ENCODE assay signal across 8 mouse cellular contexts in genomic region chr7:78913649-78914544, GRCm38 (mm10). TPM values are rescaled to one million over a fixed set of nuclear protein-coding genes. Genes with fewer than 3 reads are reported as not detected.
DNase-seq lines count a peak whose midpoint lies in the region; ATAC-seq and TF ChIP-seq lines count a peak whose summit lies in the region.

No protein-coding gene starts in this region.

- TF ChIP-seq CTCF in layer of hippocampus, adult 2 months (conservative IDR thresholded peaks at IDR 0.05): no peak

- no peak for DNase-seq in layer of hippocampus, adult 2 months (ENCODE audit: low spot score in 2 of 2)
- DNase-seq in layer of hippocampus, adult 11-12 months (ENCODE audit: low spot score): no peak
- DNase-seq in adrenal gland, adult 2 months: peak; percentile 87
- peak; percentile 84 for DNase-seq in spleen, adult 12 weeks (ENCODE audit: low spot score)
- DNase-seq in retina, embryonic 14.5 days (ENCODE audit: low spot score): no peak
- DNase-seq in frontal cortex, postnatal 10 days (ENCODE audit: low spot score in 2 of 2): no peak

- ATAC-seq in heart, embryonic 13.5 days (ENCODE audit: extremely low read depth, insufficient number of reproducible peaks, low FRiP score, low TSS enrichment): no peak
- peak; percentile 96 for ATAC-seq in liver, embryonic 15.5 days (ENCODE audit: insufficient read depth)

- no peak overlapping the region for H3K9ac ChIP-seq in heart, embryonic 13.5 days
- H3K9ac ChIP-seq in liver, embryonic 15.5 days: peak overlapping the region; percentile 72

- peaks cover under 1% of the 10 kb centered on the region; the same call in 1 of the 2 replicates for H3K27me3 ChIP-seq in heart, embryonic 13.5 days (replicated peaks)
- H3K27me3 ChIP-seq in liver, embryonic 15.5 days: no peaks in the 10 kb centered on the region

- H3K9me3 ChIP-seq in heart, embryonic 13.5 days: no peaks in the 10 kb centered on the region
- no peaks in the 10 kb centered on the region for H3K9me3 ChIP-seq in liver, embryonic 15.5 days (replicated peaks)

- peaks cover 23% of the 10 kb centered on the region for H3K4me1 ChIP-seq in heart, embryonic 13.5 days
- H3K4me1 ChIP-seq in liver, embryonic 15.5 days (replicated peaks): peaks cover 61% of the 10 kb centered on the region

- H3K4me3 ChIP-seq in layer of hippocampus, adult 2 months: peak overlapping the region; percentile 30
- H3K4me3 ChIP-seq in heart, embryonic 13.5 days: peak overlapping the region; percentile 24
- peak overlapping the region; percentile 65 for H3K4me3 ChIP-seq in liver, embryonic 15.5 days (replicated peaks)

- WGBS in heart, embryonic 13.5 days: 70% methylated on average over 19 of the region's 19 CpGs
- 27% methylated on average over 19 of the region's 19 CpGs for WGBS in liver, embryonic 15.5 days (ENCODE audit: insufficient replicate concordance)

- peaks cover 12% of the 10 kb centered on the region for H3K36me3 ChIP-seq in heart, embryonic 13.5 days
- H3K36me3 ChIP-seq in liver, embryonic 15.5 days (replicated peaks): peaks cover 40% of the 10 kb centered on the region

- H3K4me2 ChIP-seq in heart, embryonic 13.5 days: peak overlapping the region; percentile 47
- peak overlapping the region; percentile 80 for H3K4me2 ChIP-seq in liver, embryonic 15.5 days

- no peak overlapping the region for H3K27ac ChIP-seq in layer of hippocampus, adult 2 months
- no peak overlapping the region for H3K27ac ChIP-seq in heart, embryonic 13.5 days (replicated peaks)
- peak overlapping the region; percentile 91 for H3K27ac ChIP-seq in liver, embryonic 15.5 days (replicated peaks)

RNA-seq across cellular contexts. Expression of gene Isg20, which starts 0.7 kb away (rescaled TPM):
- total RNA-seq in layer of hippocampus, adult 2 months (2021): under 1 TPM; 0.34 to 0.49 TPM
- total RNA-seq in adrenal gland, adult 2 months (2021): 10 to 100 TPM in 1 of 2 experiments, 1 to 10 TPM in 1; 5.7 to 12.1 TPM
- 6.9 and 9.5 TPM in 2 replicates for polyA plus RNA-seq in adrenal gland, adult 2 months (2012; rRNA removed)
- 0.91 and 1.6 TPM in 2 replicates for polyA plus RNA-seq in heart, embryonic 13.5 days (2015; fragmentation: Nextera tagmentation; extraction: Ambion mirVana)
- polyA plus RNA-seq in liver, embryonic 15.5 days (2015; fragmentation: Nextera tagmentation; extraction: Ambion mirVana): 94.6 and 121 TPM in 2 replicates

RNA-seq across cellular contexts. Expression of gene Aen, which starts 18.2 kb away (rescaled TPM):
- 10 to 100 TPM; 20.8 to 23.7 TPM for total RNA-seq in layer of hippocampus, adult 2 months (2021)
- 10 to 100 TPM; 36.7 to 41.4 TPM for total RNA-seq in adrenal gland, adult 2 months (2021)
- polyA plus RNA-seq in adrenal gland, adult 2 months (2012; rRNA removed): 22.9 and 33.3 TPM in 2 replicates
- 29.5 and 34.9 TPM in 2 replicates for polyA plus RNA-seq in heart, embryonic 13.5 days (2015; fragmentation: Nextera tagmentation; extraction: Ambion mirVana)
- polyA plus RNA-seq in liver, embryonic 15.5 days (2015; fragmentation: Nextera tagmentation; extraction: Ambion mirVana): 15.9 and 19.3 TPM in 2 replicates

Comparison
In these comparisons a context has a peak if more than half of its experiments do, and no peak if none do; other contexts are left out.
1. DNase-seq: peak in adrenal gland, adult 2 months (single experiment) and spleen, adult 12 weeks (single experiment); none in layer of hippocampus, adult 2 months (0 of 2), layer of hippocampus, adult 11-12 months (single experiment), retina, embryonic 14.5 days (single experiment) and frontal cortex, postnatal 10 days (0 of 2).
2. Peak in every context shown above with its lines, with median percentiles within 50 percentile points of each other: H3K4me3 ChIP-seq.